Mouse (Mus musculus) liver, embryonic 12.5 days (tissue): ENCODE measurements around the gene Mastl. TPM values are rescaled to one million over a fixed set of nuclear protein-coding genes. Genes with fewer than 3 reads are reported as not detected.

Experiments
- ATAC-seq: fragments of 200-750 bp; cut with Nextera tagmentation; 2 replicates; pipeline ENCODE4 v1.8.0; 2017; ENCODE audit warnings: moderate number of reproducible peaks, mild to moderate bottlenecking, moderate library complexity
- H3K27ac ChIP-seq: fragments of 300-500 bp; sonication (generic); 2 replicates; pipeline ENCODE4 v1.5.1; 2016; ENCODE audit warnings: mild to moderate bottlenecking
- H3K27me3 ChIP-seq: fragments of 300-500 bp; sonication (generic); replicated peaks from 2 replicates; pipeline ENCODE4 v1.6.1; 2016; ENCODE audit warnings: mild to moderate bottlenecking, moderate library complexity
- H3K36me3 ChIP-seq: fragments of 300-500 bp; sonication (generic); 2 replicates; pipeline ENCODE4 v1.6.1; 2016; ENCODE audit warnings: mild to moderate bottlenecking, moderate library complexity
- H3K4me1 ChIP-seq: fragments of 300-500 bp; sonication (generic); 2 replicates; pipeline ENCODE4 v1.6.1; 2016
- H3K4me2 ChIP-seq: fragments of 300-500 bp; sonication (generic); 2 replicates; pipeline ENCODE4 v1.6.1; 2016; ENCODE audit warnings: mild to moderate bottlenecking, moderate library complexity
- H3K4me3 ChIP-seq: fragments of 300-500 bp; sonication (generic); 2 replicates; pipeline ENCODE4 v1.5.1; 2016; ENCODE audit warnings: mild to moderate bottlenecking, moderate library complexity
- H3K9ac ChIP-seq: fragments of 300-500 bp; sonication (generic); 2 replicates; pipeline ENCODE4 v1.6.1; 2016; ENCODE audit warnings: mild to moderate bottlenecking, moderate library complexity
- H3K9me3 ChIP-seq: fragments of 300-500 bp; sonication (generic); replicated peaks from 2 replicates; pipeline ENCODE4 v1.6.1; 2016; ENCODE audit warnings: mild to moderate bottlenecking, moderate library complexity
- WGBS: fragments of 180-500 bp; shearing (Covaris S2); methylation state at CpG from one replicate; pipeline ENCODE4 v1.1.7; 2016; ENCODE audit not compliant: insufficient replicate concordance; 5-methylcytosine and 5-hydroxymethylcytosine counted together
- polyA plus RNA-seq: library from polyadenylated mRNA; unstranded; fragments of >200 nt; fragmentation: Nextera tagmentation; extraction: Ambion mirVana; gene quantifications from 2 replicates; pipeline ENCODE4 v1.2.1, GENCODE M21; 2016

The Mastl gene
- polyA plus RNA-seq, 1 experiment from 2014 or later: 8.6 TPM

DNA sequence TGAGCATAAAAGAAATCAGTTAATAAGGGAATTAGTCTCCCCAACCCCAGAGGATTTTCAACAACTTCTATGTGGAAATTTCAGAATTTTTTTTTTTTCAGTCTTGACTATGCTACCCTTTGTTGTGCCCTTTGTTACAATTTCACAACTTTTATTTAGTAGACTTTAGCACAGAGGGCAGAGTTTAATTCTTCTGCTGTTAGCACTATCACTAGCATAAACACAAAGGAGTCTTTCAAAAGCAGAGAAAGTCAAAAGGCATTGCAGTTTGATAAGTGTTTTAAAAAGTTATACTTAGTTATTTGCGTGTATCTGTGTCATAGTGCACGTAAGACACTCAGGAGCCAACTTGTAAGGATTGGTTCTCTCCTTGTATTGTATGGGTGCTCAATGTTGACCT, 77.2 kb downstream of the Mastl start:
- Histone ChIP-seq H3K4me2 (no peak overlapping the region), H3K27ac (no peak overlapping the region), H3K27me3 (no peaks in the 10 kb centered on the region), H3K9ac (no peak overlapping the region), H3K9me3 (no peaks in the 10 kb centered on the region), H3K4me3 (no peak overlapping the region), H3K36me3 (peaks cover 70% of the 10 kb centered on the region), H3K4me1 (no peaks in the 10 kb centered on the region)
- WGBS: 72% methylated on average over 2 of the region's 2 CpGs
- ATAC-seq: no peak

DNA sequence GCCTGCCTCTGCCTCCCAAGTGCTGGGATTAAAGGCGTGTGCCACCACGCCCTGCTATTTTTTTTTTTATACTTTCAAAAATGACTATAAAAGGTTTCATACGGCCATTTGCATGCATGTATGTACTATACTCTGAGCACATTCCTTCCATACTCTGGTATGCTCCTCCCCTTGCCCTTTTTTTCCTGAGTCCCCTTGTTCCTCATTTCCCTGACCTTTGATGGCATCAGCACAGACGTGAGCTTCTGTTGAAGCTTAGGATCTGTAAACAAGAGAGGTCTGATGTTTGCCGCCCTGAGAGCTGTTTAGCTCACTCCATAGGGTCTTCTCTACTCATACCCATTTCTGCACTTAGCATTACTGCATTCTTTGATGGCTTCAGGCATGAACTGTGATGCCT, 78.1 kb downstream of the Mastl start:
- no peak for ATAC-seq
- 76% methylated on average over 5 of the region's 5 CpGs for WGBS
- H3K4me3 ChIP-seq: no peak overlapping the region

DNA sequence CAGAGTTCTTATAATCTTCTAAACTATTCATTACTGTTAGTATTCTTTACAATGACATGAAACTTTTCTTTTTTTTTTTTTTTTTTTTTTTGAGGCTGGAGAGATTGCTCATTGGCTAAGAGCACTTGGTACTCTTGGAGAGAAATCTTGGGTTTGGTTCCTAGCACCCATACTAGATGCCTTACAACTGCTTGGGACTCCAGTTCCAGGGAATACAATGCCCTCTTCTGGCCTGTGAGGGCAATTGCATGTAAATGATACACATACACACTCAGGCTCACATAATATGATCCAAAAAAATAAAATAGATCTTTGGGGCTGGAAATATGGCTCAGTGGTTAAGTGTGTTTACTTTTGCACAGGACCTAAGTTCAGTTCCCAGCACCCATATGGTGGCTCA, 79.0 kb downstream of the Mastl start:
- H3K4me1 ChIP-seq: no peaks in the 10 kb centered on the region
- no peak for ATAC-seq
- H3K27me3 ChIP-seq: no peaks in the 10 kb centered on the region
- H3K9ac ChIP-seq: no peak overlapping the region
- no peak overlapping the region for H3K27ac ChIP-seq
- H3K36me3 ChIP-seq: peaks cover 60% of the 10 kb centered on the region
- no peaks in the 10 kb centered on the region for H3K9me3 ChIP-seq
- no peak overlapping the region for H3K4me3 ChIP-seq
- H3K4me2 ChIP-seq: no peak overlapping the region

More for the DNA sequence above, 78.1 kb downstream of the Mastl start:
- no peak overlapping the region for H3K27ac ChIP-seq
- no peaks in the 10 kb centered on the region for H3K4me1 ChIP-seq
- H3K9ac ChIP-seq: no peak overlapping the region
- H3K27me3 ChIP-seq: no peaks in the 10 kb centered on the region
- peaks cover 66% of the 10 kb centered on the region for H3K36me3 ChIP-seq
- H3K4me2 ChIP-seq: no peak overlapping the region
- H3K9me3 ChIP-seq: no peaks in the 10 kb centered on the region

DNA sequence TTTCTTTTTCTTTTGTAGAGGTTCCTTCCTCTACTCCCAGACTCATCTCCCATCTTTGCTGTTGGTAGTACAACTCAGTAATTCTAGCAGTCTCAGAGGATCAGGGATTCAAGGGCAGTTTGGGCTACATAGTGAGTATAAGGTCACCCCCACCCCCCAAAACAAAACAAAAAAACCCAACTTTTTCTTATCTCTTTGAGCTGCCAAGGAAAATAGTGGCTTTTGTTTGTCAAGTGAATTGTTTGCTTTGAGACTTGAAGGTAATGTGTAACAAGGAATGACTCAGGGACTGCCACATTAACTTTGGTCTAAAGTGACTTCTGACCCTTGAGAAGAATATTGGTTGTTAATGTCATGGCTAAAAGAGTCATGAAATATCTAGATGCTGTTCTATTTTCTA, 80.0 kb downstream of the Mastl start:
- Histone ChIP-seq H3K4me1 (0 out of 2 replicates have a peak, but pooled peaks cover 2% of the 10 kb centered on the region), H3K9me3 (no peaks in the 10 kb centered on the region), H3K4me3 (no peak overlapping the region), H3K27ac (no peak overlapping the region), H3K9ac (no peak overlapping the region), H3K27me3 (no peaks in the 10 kb centered on the region), H3K36me3 (peaks cover 51% of the 10 kb centered on the region), H3K4me2 (no peak overlapping the region)
- ATAC-seq: no peak

DNA sequence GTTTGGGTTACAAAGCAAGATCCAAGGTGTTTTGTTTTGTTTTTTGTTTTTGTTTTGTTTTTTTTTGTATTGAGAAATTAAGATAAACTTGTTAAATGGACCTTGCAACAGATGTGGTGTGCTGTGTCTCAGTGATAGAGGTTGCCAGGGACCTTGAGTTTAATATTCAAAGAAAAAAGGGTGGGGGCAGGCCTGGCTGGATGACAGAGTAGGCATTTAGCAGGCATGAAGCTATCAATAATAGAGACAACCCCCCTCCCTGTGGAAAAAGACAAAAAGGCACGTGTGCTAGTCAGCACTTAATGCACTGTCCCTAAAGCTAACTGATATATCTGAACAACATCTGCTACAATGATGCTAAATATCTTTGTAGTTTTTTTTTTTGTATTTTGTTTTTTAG, 84.4 kb downstream of the Mastl start:
- H3K4me3 ChIP-seq: no peak overlapping the region
- H3K9me3 ChIP-seq: no peaks in the 10 kb centered on the region
- H3K36me3 ChIP-seq: peaks cover 21% of the 10 kb centered on the region
- no peak overlapping the region for H3K9ac ChIP-seq
- no peak overlapping the region for H3K4me2 ChIP-seq
- WGBS: 62% methylated on average over 1 of the region's 1 CpGs
- peaks cover 10% of the 10 kb centered on the region for H3K4me1 ChIP-seq
- no peak overlapping the region for H3K27ac ChIP-seq
- no peaks in the 10 kb centered on the region for H3K27me3 ChIP-seq
- ATAC-seq: no peak

DNA sequence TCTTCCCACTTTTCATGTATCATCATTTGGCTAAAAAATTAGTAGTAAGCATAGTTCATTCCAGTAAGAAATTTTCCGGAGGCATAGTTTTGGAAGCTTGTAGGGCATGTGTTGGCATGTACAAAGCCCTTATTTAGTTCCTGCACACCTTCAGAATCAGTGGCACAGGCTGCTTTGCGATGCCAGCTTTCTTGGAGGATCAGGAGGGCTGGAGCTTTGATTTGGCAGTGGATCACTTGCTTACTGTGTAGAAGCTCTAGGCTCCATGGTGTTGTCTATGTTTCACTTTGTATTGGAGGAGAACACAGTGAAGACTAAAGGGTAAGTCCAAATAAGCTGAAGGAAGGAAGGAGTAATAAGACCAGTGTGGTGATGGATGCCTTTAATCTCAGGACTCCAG, 85.3 kb downstream of the Mastl start:
- Histone ChIP-seq H3K4me2 (0 out of 2 replicates have a peak overlapping the region, but pooled peaks have one; percentile 10), H3K9me3 (no peaks in the 10 kb centered on the region), H3K36me3 (peaks cover 14% of the 10 kb centered on the region), H3K4me1 (peaks cover 10% of the 10 kb centered on the region), H3K27me3 (no peaks in the 10 kb centered on the region), H3K27ac (no peak overlapping the region), H3K4me3 (no peak overlapping the region), H3K9ac (no peak overlapping the region)
- 82% methylated on average over 2 of the region's 2 CpGs for WGBS
- ATAC-seq: no peak

DNA sequence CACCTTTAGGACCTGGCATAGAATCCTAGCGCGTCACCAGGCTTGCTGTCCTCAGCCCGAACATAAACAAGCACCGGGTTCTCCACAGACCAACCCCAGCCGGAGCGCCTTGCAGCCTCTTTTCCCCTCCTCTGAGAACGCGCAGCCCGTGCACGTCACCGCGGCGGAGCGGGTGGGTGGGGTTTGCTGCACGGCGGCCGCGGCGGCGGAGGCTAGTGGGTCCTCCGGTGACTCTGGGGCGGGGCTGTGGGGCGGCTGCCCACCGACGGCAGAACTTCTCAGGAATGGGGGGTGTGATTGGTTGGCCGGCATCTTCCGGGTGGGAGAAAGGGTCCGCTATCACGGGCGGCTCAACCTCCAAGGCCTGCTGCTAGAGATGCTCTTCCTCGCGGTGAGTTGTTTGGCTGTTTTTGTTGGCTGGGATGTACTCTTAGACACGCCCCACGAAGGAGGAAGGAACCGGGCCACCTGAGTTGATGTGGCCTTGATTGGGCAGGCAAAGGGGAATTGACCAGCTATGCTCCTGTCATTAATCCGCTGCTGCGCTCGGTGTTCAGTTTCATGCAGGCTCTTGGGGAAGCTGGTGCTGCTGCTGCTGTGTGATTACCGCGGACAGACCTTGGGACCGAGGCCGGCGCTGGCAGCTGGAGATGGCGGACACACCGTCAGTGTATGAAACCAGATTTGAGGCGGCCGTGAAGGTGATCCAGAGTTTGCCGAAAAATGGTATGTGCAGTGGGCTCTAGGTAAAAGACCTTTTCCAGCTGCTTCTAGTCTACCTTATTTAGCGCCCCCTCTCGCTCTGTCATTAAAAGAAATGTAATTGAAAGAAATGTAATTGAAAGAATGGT, 86.7 kb downstream of the Mastl start:
- H3K9me3 ChIP-seq: no peaks in the 10 kb centered on the region
- H3K4me2 ChIP-seq: peak overlapping the region; percentile 91
- peak overlapping the region; percentile 96 for H3K27ac ChIP-seq
- peaks cover 11% of the 10 kb centered on the region for H3K36me3 ChIP-seq
- H3K27me3 ChIP-seq: no peaks in the 10 kb centered on the region
- peak; percentile 90 for ATAC-seq
- peak overlapping the region; percentile 74 for H3K4me3 ChIP-seq
- H3K4me1 ChIP-seq: peaks cover 10% of the 10 kb centered on the region
- under 1% methylated on average over 50 of the region's 50 CpGs for WGBS
- peak overlapping the region; percentile 85 for H3K9ac ChIP-seq

DNA sequence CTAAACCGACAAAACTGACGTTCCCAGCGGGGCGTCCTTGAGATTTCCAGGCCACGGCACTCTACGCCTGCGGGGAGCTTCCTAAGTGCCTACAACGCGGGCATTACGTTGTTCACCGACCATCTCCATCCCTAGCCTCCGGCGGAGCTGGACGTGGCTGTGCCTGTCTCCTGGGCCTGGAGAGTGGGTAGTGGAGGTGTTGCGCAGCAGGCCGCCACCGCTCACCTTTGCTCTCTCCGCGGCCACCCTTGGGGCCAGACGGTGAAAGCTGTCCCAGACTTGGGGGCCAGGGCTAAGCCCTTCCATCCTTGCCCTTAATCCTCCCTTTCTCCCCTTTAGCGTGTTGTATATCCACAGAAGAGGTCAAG, 87.5 kb downstream of the Mastl start:
- Histone ChIP-seq H3K27me3 (no peaks in the 10 kb centered on the region), H3K4me1 (peaks cover 10% of the 10 kb centered on the region), H3K36me3 (peaks cover 4% of the 10 kb centered on the region), H3K9ac (peak overlapping the region; percentile 85), H3K4me2 (peak overlapping the region; percentile 91), H3K4me3 (peak overlapping the region; percentile 74), H3K27ac (peak overlapping the region; percentile 96), H3K9me3 (no peaks in the 10 kb centered on the region)
- peak; percentile 66 for ATAC-seq
- 0% methylated on average over 21 of the region's 21 CpGs for WGBS

DNA sequence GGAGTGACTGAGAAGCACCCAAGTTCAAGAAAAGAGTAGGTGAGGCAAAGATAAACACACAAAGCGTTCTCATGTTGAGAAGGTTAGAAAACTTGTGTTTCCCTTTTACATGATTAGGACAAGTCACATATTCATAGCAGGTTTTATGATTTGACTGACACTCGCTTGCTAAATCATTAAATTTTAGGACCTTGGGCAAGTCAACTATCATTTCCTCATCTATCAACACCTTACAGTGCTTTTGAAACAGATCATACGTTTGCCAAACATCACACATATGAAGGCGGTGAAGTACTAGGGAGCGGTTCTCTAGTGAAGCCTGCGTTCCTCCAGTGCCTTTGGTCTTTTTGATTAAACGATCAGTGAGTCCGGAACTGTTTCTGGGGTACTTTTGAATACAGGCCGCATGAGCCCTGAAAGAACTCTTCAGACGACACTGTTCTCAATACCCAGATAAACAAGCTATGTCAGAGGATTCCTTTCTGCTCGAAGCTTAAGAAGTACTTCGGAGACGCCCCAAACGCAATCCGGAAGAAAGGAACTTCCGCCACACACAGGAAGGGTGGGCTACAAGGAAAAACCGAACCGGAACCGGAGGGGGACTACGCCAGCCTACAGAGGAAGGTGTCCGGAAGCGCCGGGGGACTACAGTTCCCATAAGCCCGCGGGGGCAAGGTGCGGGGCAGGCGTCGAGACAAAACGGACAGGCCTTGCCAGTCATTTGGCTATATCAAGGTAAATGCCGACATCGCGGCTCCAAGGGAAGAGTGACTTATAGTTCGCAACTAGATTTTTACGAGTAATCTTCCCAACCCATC, 88.1 kb downstream of the Mastl start, which contains the start of gene Acbd5:
Gene Acbd5, plus strand, starts transcription at position 616 of the 818 bp plus-strand sequence.
- H3K27ac ChIP-seq: peak within 1 kb of the TSS; percentile 96
- no peaks in the 10 kb centered on the region for H3K27me3 ChIP-seq
- peak within 1 kb of the TSS; percentile 85 for H3K9ac ChIP-seq
- peaks cover 3% of the 10 kb centered on the region for H3K36me3 ChIP-seq
- H3K9me3 ChIP-seq: no peaks in the 10 kb centered on the region
- H3K4me3 ChIP-seq: peak within 1 kb of the TSS; percentile 74
- ATAC-seq: peak; percentile 94
- peaks cover 10% of the 10 kb centered on the region for H3K4me1 ChIP-seq
- 3% methylated on average over 34 of the region's 34 CpGs for WGBS
- peak within 1 kb of the TSS; percentile 91 for H3K4me2 ChIP-seq

Other genes with a start within 250 kb of the Mastl start
- gene Abi1, start 115.8 kb downstream of the Mastl start, polyA plus RNA-seq: 21.0 and 21.3 TPM in 2 replicates
- gene Acbd5, start 87.9 kb downstream of the Mastl start, polyA plus RNA-seq: 18.3 and 18.6 TPM in 2 replicates
- 50.5 and 50.6 TPM in 2 replicates for gene Yme1l1, start 345 bp upstream of the Mastl start, polyA plus RNA-seq
- gene 4931423N10Rik, start 51.5 kb upstream of the Mastl start, polyA plus RNA-seq: not detected in 2 replicates
- 0.08 TPM in 1 of 2 replicates, not detected in the other for gene Nxph2, start 165.2 kb upstream of the Mastl start, polyA plus RNA-seq